In genomic region chr6:134641738-134642446, GRCm38 (mm10) we compare ENCODE assay signal across 8 mouse cellular contexts. TPM values are rescaled to one million over a fixed set of nuclear protein-coding genes. Genes with fewer than 3 reads are reported as not detected.
A peak's percentile ranks its signal among the peaks of the same experiment; 100 is the strongest.
DNase-seq lines count a peak whose midpoint lies in the region; ATAC-seq and TF ChIP-seq lines count a peak whose summit lies in the region.

No protein-coding gene starts in this region.

- no peak for TF ChIP-seq POLR2A in cortical plate, adult 2 months (IDR thresholded peaks at IDR 0.05; ENCODE audit: extremely low read depth, insufficient read depth, low read length)

- peaks cover 6% of the 10 kb centered on the region for H3K4me1 ChIP-seq in heart, embryonic 15.5 days (replicated peaks)
- H3K4me1 ChIP-seq in cortical plate, adult 2 months (ENCODE audit: control insufficient read depth, insufficient read depth, low read length): no peaks in the 10 kb centered on the region; the same call in 1 of the 2 replicates
- H3K4me1 ChIP-seq in intestine, embryonic 16.5 days (ENCODE audit: control insufficient read depth, insufficient read depth, low read length): no peaks in the 10 kb centered on the region
- H3K4me1 ChIP-seq in midbrain, embryonic 14.5 days (ENCODE audit: control insufficient read depth, insufficient read depth, low read length): peaks cover 4% of the 10 kb centered on the region

- TF ChIP-seq CTCF in cortical plate, adult 2 months (IDR thresholded peaks at IDR 0.05; ENCODE audit: extremely low read depth, insufficient read depth, low read length): no peak

- H3K9me3 ChIP-seq in heart, embryonic 15.5 days (replicated peaks): no peaks in the 10 kb centered on the region
- H3K9me3 ChIP-seq in intestine, embryonic 16.5 days (ENCODE audit: control insufficient read depth, low read length): no peaks in the 10 kb centered on the region
- no peaks in the 10 kb centered on the region for H3K9me3 ChIP-seq in midbrain, embryonic 14.5 days (ENCODE audit: control insufficient read depth, low read length)

- DNase-seq in heart, postnatal 4 days: no peak
- peak; percentile 14 for DNase-seq in midbrain, embryonic 14.5 days
- no peak for DNase-seq in embryo, embryonic 10 days (ENCODE audit: low spot score)
- no peak for DNase-seq in ovary, postnatal 10 days (ENCODE audit: low spot score)
- DNase-seq in retina, postnatal 1 day: no peak

- WGBS in heart, embryonic 15.5 days: 64% methylated on average over 9 of the region's 9 CpGs
- 65% methylated on average over 9 of the region's 9 CpGs for WGBS in intestine, embryonic 16.5 days
- 84% methylated on average over 9 of the region's 9 CpGs for WGBS in midbrain, embryonic 14.5 days

- H3K27me3 ChIP-seq in heart, embryonic 15.5 days: no peaks in the 10 kb centered on the region
- H3K27me3 ChIP-seq in intestine, embryonic 16.5 days (replicated peaks; ENCODE audit: control insufficient read depth, insufficient read depth, low read length): no peaks in the 10 kb centered on the region
- no peaks in the 10 kb centered on the region for H3K27me3 ChIP-seq in midbrain, embryonic 14.5 days (ENCODE audit: control insufficient read depth, insufficient read depth, low read length)

- no peak overlapping the region for H3K27ac ChIP-seq in heart, embryonic 15.5 days
- no peak overlapping the region for H3K27ac ChIP-seq in cortical plate, adult 2 months (ENCODE audit: insufficient read depth, low read length)
- no peak overlapping the region for H3K27ac ChIP-seq in intestine, embryonic 16.5 days (ENCODE audit: low read length)
- no peak overlapping the region for H3K27ac ChIP-seq in midbrain, embryonic 14.5 days (replicated peaks; ENCODE audit: low read depth, low read length)

- H3K9ac ChIP-seq in heart, embryonic 15.5 days: no peak overlapping the region
- peak overlapping the region; percentile 92; the same call in 1 of the 2 replicates for H3K9ac ChIP-seq in intestine, embryonic 16.5 days (ENCODE audit: low read depth, low read length)
- peak overlapping the region; percentile 92 for H3K9ac ChIP-seq in midbrain, embryonic 14.5 days (replicated peaks; ENCODE audit: low read length)

- peak overlapping the region; percentile 76 for H3K4me3 ChIP-seq in heart, embryonic 15.5 days
- peak overlapping the region; percentile 62; the same call in 1 of the 2 replicates for H3K4me3 ChIP-seq in cortical plate, adult 2 months (ENCODE audit: insufficient read depth, low read length)
- peak overlapping the region; percentile 96 for H3K4me3 ChIP-seq in intestine, embryonic 16.5 days (ENCODE audit: low read length)
- peak overlapping the region; percentile 86 for H3K4me3 ChIP-seq in midbrain, embryonic 14.5 days (replicated peaks; ENCODE audit: low read depth, low read length)

- H3K4me2 ChIP-seq in heart, embryonic 15.5 days: peak overlapping the region; percentile 77
- peak overlapping the region; percentile 85 for H3K4me2 ChIP-seq in intestine, embryonic 16.5 days (ENCODE audit: low read depth, low read length)
- H3K4me2 ChIP-seq in midbrain, embryonic 14.5 days (ENCODE audit: low read length): peak overlapping the region; percentile 71

- ATAC-seq in heart, embryonic 15.5 days (replicated peaks; ENCODE audit: insufficient number of reproducible peaks, insufficient read depth, low FRiP score, low read depth): no peak
- no peak for ATAC-seq in intestine, embryonic 16.5 days
- no peak for ATAC-seq in midbrain, embryonic 14.5 days (ENCODE audit: low FRiP score, low TSS enrichment)

- H3K36me3 ChIP-seq in heart, embryonic 15.5 days: no peaks in the 10 kb centered on the region
- no peaks in the 10 kb centered on the region for H3K36me3 ChIP-seq in intestine, embryonic 16.5 days (ENCODE audit: control insufficient read depth, insufficient read depth, low read length)
- peaks cover 5% of the 10 kb centered on the region for H3K36me3 ChIP-seq in midbrain, embryonic 14.5 days (ENCODE audit: control insufficient read depth, insufficient read depth, low read length)

RNA-seq across cellular contexts. Expression of gene Borcs5, which starts 2.6 kb away (rescaled TPM):
- 14.0 and 16.5 TPM in 2 replicates for polyA plus RNA-seq in heart, embryonic 15.5 days (2015; fragmentation: Nextera tagmentation; extraction: Ambion mirVana)
- total RNA-seq in heart, postnatal 4 days (2021): 10 to 100 TPM; 10.8 to 11.0 TPM
- 46.7 and 48.0 TPM in 2 replicates for polyA plus RNA-seq in cortical plate, adult 2 months (2012; rRNA removed)
- 16.3 and 17.6 TPM in 2 replicates for polyA plus RNA-seq in intestine, embryonic 16.5 days (2015; fragmentation: Nextera tagmentation; extraction: Ambion mirVana)
- 51.3 and 57.5 TPM in 2 replicates for polyA plus RNA-seq in midbrain, embryonic 14.5 days (2014; fragmentation: Nextera tagmentation; extraction: Ambion mirVana)

RNA-seq across cellular contexts. Expression of gene Mansc1, which starts 9.6 kb away (rescaled TPM):
- 5.8 and 7.1 TPM in 2 replicates for polyA plus RNA-seq in heart, embryonic 15.5 days (2015; fragmentation: Nextera tagmentation; extraction: Ambion mirVana)
- 1 to 10 TPM; 8.4 to 9.7 TPM for total RNA-seq in heart, postnatal 4 days (2021)
- polyA plus RNA-seq in cortical plate, adult 2 months (2012; rRNA removed): 12.2 and 12.9 TPM in 2 replicates
- 6.2 and 7.6 TPM in 2 replicates for polyA plus RNA-seq in intestine, embryonic 16.5 days (2015; fragmentation: Nextera tagmentation; extraction: Ambion mirVana)
- 0.91 and 1.0 TPM in 2 replicates for polyA plus RNA-seq in midbrain, embryonic 14.5 days (2014; fragmentation: Nextera tagmentation; extraction: Ambion mirVana)
